Mouse (Mus musculus) gastrocnemius, postnatal 36 days (tissue): ENCODE results near the gene H2-Q7. TPM values are rescaled to one million over a fixed set of nuclear protein-coding genes. Genes with fewer than 3 reads are reported as not detected.
A peak's percentile ranks its signal among the peaks of the same experiment; 100 is the strongest.
"Not testable (repeated sequence)": the region's sequence is repeated elsewhere in the genome, so short reads cannot be mapped to it uniquely, and the experiment has no call there.

Experiments
- DNase-seq, 2 experiments: peaks; one replicate each; pipeline ENCODE4 v3.0.0; 2022
- intact Hi-C: fragments of 180-260 bp; cut with DNase I; formaldehyde crosslinking; loops from one replicate; pipeline ENCODE4 v1.15.1; 2025
- total RNA-seq, 2 experiments: library from RNA; stranded (reverse); gene quantifications; 2 replicates each; pipeline ENCODE4 v1.2.3; 2021

H2-Q7 gene
- total RNA-seq, 2 experiments from 2014 or later: 0.33 to 0.62 TPM

- intact Hi-C loops, DNase-seq: not testable (repeated sequence)
Measured at GRCm38 (mm10) chr17:35432167-35432566, 6.8 kb upstream of the H2-Q7 start.

- intact Hi-C loops, DNase-seq: not testable (repeated sequence)
Measured at GRCm38 (mm10) chr17:35434836-35435235, 4.1 kb upstream of the H2-Q7 start.

- intact Hi-C loops, DNase-seq: not testable (repeated sequence)
Measured at GRCm38 (mm10) chr17:35435577-35435976, 3.4 kb upstream of the H2-Q7 start.

GRCm38 (mm10) chr17:35437386-35437936 lies 1.5 kb upstream of the H2-Q7 start:
- intact Hi-C loops, DNase-seq: not testable (repeated sequence)

GRCm38 (mm10) chr17:35438395-35438794 lies 560 bp upstream of the H2-Q7 start:
- intact Hi-C loops: not testable (repeated sequence)
- peak in 1 of 2 experiments; percentile 3 for DNase-seq

GRCm38 (mm10) chr17:35439295-35439747 lies 366 bp downstream of the H2-Q7 start:
- intact Hi-C loops: not testable (repeated sequence)
- DNase-seq: peak in 1 of 2 experiments; percentile 19

GRCm38 (mm10) chr17:35439925-35440645 lies 1.1 kb downstream of the H2-Q7 start:
- DNase-seq: peak in 1 of 2 experiments; percentile 10
- intact Hi-C loops: not testable (repeated sequence)

- intact Hi-C loops: not testable (repeated sequence)
- DNase-seq: peak in 1 of 2 experiments; percentile 6
Measured at GRCm38 (mm10) chr17:35442376-35442775, 3.4 kb downstream of the H2-Q7 start.

GRCm38 (mm10) chr17:35444510-35444909 lies 5.6 kb downstream of the H2-Q7 start:
- intact Hi-C loops: not testable (repeated sequence)
- peak in 1 of 2 experiments; percentile 2 for DNase-seq

- DNase-seq, intact Hi-C loops: not testable (repeated sequence)
Measured at GRCm38 (mm10) chr17:35458247-35458646, 19.3 kb downstream of the H2-Q7 start.

GRCm38 (mm10) chr17:35460513-35461341 lies 21.8 kb downstream of the H2-Q7 start:
- DNase-seq, intact Hi-C loops: not testable (repeated sequence)

GRCm38 (mm10) chr17:35465651-35466050 lies 26.7 kb downstream of the H2-Q7 start:
- intact Hi-C loops, DNase-seq: not testable (repeated sequence)

GRCm38 (mm10) chr17:35468936-35469335 lies 30.0 kb downstream of the H2-Q7 start:
- intact Hi-C loops, DNase-seq: not testable (repeated sequence)

- DNase-seq: no peak
- intact Hi-C loops: no loop called here
Measured at GRCm38 (mm10) chr17:35469842-35470751, 31.1 kb downstream of the H2-Q7 start, which contains the start of gene H2-Q10. Gene H2-Q10 (plus strand): TSS chr17:35470089.

- DNase-seq: peak; percentile 29 to 35
- intact Hi-C loops: no loop called here
Measured at GRCm38 (mm10) chr17:35484066-35484465, 45.1 kb downstream of the H2-Q7 start.

- intact Hi-C loops: no loop called here
- DNase-seq: no peak
Measured at GRCm38 (mm10) chr17:35485702-35486101, 46.7 kb downstream of the H2-Q7 start.

GRCm38 (mm10) chr17:35486726-35487125 lies 47.8 kb downstream of the H2-Q7 start:
- intact Hi-C loops: no loop called here
- no peak for DNase-seq

GRCm38 (mm10) chr17:35488041-35488440 lies 49.1 kb downstream of the H2-Q7 start:
- no peak for DNase-seq

GRCm38 (mm10) chr17:35490320-35490719 lies 51.4 kb downstream of the H2-Q7 start:
- DNase-seq: no peak
- intact Hi-C loops: no loop called here

More at GRCm38 (mm10) chr17:35488041-35488440, 49.1 kb downstream of the H2-Q7 start:
- intact Hi-C loops: no loop called here
